Mouse (Mus musculus) kidney, postnatal 4 days (tissue): ENCODE data around the gene Il10.
A peak's percentile ranks its signal among the peaks of the same experiment; 100 is the strongest.
"Not testable (repeated sequence)": the region's sequence is repeated elsewhere in the genome, so short reads cannot be mapped to it uniquely, and the experiment has no call there.

ENCODE experiments used
- DNase-seq, 2 experiments: peaks; one replicate each; pipeline ENCODE4 v3.0.0; 2021; ENCODE audit warnings: mixed read lengths in 2 of 2

Il10 gene

GRCm38 (mm10) chr1:131020425-131021310, 1.0 kb downstream of the Il10 start:
- DNase-seq, result no peak

DNA sequence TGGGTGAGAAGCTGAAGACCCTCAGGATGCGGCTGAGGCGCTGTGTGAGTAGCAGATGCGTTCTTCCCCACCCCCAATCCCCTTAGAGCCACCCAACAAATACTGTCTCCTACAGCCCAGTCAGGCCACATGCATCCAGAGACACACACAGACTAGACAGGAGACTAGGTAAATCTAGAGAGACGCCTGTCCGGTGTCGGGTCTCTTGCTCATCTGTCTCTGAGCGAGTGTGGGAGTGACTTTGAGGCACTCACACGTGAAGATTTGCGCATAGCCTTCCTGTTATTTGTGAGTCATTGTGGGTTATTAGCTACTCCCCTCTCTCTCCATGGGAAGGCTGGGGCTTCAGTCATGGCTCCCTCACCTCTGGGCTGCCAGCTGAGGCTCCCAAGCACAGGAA, 1.8 kb downstream of the Il10 start:
- DNase-seq, result peak in 1 of 2 experiments; percentile 10

DNA sequence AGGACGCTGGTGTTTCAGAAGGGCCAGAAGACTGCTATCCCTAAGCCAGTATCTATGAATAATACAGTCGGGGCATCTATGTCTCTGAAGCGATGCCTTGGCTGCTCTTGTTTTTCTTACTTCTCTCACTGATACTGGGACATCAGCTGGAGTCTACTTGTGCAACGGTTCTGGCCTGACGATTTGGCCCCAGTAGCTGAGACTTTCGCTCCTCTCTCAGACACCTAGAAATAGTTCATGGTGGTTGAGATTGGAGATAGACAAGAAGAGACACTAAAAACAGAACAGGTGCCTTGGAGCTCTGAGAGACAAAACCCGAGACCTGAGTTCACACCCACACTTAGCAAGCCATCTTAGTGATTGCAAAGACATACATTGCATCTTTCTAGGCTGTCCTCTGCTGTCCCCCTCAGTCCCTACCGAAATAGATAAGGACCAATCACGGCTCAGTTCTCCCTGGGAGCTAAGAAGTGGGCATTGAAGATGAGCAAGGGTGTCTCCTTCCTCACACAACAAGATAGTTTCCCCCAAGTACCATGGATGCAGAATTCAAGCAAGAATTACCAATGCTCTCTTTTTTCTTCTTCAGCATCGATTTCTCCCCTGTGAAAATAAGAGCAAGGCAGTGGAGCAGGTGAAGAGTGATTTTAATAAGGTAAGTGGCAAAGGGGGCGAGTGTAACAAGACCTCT, 2.4 kb downstream of the Il10 start:
- no peak for DNase-seq

GRCm38 (mm10) chr1:131022591-131023249, 3.1 kb downstream of the Il10 start:
- DNase-seq, result no peak

GRCm38 (mm10) chr1:131023250-131023858, 3.7 kb downstream of the Il10 start:
- DNase-seq, result not testable (repeated sequence)

DNA sequence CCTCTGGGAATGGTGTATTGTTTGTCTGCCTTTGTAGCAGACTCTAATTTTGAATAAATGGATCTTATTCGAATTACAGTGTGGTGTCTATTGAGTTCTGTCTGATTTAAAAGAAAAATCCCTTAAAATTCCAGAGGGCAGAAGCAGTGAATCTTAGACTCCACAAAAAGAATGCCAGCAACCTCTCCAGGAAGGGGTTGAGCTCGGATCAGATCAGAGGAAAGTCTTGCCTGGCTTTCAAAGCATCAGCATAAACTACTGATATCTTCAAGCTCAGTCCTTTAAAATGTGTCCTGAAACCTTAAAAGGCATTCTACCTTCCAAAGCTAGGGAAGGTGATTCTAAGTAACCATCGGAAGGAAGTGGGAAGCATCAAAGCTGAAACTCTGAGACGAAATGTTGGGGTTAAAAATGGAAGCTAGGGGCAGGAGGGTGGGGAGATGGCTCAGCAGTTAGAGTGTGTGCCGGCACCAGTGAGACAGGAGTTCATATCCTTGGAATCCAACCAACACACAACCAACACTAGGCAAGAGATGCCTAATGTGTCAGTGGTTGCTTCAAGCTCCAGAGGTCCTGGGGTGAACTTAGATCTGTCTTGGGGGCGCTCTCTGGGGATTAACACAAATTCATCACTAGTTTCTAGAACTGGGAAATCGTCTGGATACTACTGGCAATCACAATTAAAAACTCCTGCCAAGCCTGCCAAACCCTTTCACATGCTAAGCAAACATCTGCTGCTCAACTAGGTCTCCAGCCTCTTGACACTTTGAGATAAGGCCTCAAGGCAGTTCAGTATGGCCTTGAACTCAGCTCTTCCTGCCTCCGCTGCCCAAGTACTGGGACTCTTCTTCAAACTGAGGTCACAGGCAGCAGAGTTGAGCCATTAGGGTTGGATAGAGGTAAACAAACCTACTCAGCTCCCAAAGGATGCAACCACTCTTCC, 5.5 kb downstream of the Il10 start:
- no peak for DNase-seq

GRCm38 (mm10) chr1:131025843-131026190, 6.2 kb downstream of the Il10 start:
- no peak for DNase-seq

GRCm38 (mm10) chr1:131029215-131029614, 9.6 kb downstream of the Il10 start:
- DNase-seq, result no peak

GRCm38 (mm10) chr1:131030261-131030660, 10.6 kb downstream of the Il10 start:
- no peak for DNase-seq

DNA sequence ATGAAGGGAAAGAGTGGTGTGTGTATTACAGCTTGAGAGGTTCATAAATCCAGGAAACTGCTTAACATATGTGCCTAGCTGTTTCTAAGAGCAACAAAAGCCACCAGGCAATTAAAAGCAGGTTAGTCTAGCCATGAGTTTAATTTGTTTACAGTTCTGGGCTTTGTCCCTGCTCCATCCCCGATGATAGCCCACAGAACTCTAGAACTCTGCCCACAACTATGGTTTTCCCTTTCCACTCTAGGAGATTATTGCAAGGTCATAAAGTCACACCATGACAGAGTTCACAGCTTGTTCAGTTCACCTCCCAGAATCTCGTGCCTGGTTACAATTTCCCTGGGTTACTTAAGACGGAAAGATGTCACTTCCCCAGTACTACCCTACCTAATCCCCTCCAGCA, 11.6 kb downstream of the Il10 start:
- DNase-seq, result no peak

DNA sequence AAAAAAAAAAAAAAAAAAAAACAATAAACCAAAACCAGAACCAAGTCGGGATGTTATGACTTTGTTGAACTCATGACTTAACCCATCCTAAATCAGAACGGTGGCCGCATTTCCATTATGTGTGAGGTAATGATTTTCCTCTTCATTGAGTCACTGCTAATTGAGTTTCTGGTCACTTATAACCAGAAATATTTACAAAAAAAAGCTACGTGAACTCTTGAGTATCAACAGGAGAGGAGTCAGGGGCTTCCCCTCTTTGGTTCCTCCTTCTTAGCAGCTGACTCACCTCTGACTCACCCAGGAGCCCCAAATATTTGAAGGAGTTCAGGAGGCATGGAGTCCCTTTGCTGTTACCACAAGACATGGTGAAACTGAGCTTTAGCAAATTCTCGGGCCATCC, 18.4 kb downstream of the Il10 start:
- DNase-seq, result no peak

DNA sequence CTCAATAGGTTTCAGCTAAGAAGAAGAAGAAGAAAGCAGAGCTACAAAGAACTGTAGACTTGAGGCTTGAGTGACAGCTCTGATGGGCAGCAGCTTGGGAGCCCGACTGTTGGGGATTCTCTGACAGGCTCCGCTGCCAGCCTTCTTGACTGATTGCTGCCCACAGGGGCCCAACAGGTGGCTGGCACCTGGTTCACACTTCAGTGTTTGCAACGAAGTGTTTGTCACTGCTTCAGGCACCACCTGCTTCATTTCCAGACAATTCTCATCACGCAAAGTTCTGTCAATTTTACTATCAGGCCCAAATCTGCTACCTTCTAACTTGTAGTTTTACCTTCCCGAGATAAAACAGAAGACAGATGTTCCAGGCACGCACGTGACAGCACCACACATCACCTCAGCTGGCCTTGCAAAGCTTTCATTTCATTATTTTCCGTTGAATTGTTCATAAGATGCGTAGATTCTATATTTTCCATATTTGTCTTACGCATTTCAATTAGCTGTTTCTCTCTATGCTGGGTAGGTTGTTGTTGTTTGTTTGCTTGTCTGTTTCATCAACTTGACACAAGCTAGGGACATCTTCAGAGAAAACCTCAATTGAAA, 18.9 kb downstream of the Il10 start:
- no peak for DNase-seq

GRCm38 (mm10) chr1:131039479-131039878, 19.8 kb downstream of the Il10 start:
- no peak for DNase-seq

GRCm38 (mm10) chr1:131042263-131042662, 22.6 kb downstream of the Il10 start:
- DNase-seq, result no peak

DNA sequence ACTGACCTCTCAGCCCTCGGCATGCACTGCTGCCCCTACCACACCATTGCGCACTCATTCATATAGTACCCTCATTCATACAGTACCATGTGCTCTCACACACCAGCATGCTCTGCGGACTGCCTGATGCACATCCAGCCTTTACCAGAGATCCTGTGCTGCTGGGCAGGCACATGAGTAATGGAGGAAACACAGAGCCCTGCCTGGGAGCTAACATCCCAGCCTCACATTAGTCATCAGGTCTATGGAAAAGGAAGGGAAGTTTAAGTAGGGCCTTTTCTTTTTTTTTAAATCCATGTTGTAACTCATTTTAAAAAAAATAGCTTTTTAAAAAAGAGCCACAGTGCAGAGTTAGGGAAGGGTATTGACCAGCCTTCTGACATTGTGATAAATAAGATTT, 23.1 kb downstream of the Il10 start:
- no peak for DNase-seq

GRCm38 (mm10) chr1:131043636-131044035, 24.0 kb downstream of the Il10 start:
- no peak for DNase-seq

- no peak for DNase-seq
These were observed 26.2 kb downstream of the Il10 start for GRCm38 (mm10) chr1:131045723-131046355.

DNA sequence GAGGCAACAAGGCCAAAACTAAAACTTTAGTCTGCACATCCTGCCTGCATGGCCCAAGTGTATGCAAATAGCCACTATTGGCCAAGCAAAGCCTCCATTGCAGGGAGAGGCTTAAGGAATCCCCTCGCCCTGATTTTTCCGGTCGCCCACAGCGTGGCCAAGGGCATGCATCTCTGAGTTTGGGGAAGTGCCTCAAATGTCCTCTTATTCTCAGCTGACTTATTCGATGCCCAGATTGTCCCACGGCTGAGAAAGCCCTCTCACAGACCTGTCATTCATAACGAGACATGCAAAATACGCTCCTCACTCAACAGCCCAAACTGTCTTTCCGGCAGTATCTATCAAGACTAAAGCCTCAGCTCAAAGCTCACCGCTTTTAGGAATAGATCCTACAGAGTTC, 27.0 kb downstream of the Il10 start:
- DNase-seq, result no peak

GRCm38 (mm10) chr1:131048121-131048863, 28.6 kb downstream of the Il10 start:
- DNase-seq, result no peak

DNA sequence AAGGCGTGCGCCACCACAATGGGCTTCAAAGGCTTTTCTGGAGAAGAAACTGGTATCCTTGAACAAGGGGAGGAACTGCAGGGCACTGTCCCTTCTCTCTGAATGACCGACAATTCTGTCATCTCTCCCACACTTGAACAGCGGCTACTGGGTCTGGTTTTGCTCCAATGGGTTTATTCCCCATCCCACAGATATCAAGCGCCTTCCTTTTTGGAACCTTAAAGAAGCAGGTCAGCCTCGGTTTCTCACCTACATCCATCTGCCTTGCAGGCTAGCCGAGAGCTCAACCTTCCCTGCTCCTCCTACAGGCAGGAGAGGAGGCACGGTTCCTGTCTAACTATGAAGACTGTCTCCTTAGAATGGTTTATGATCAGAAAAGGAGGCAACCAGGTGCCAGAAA, 29.3 kb downstream of the Il10 start:
- DNase-seq, result no peak
